Mouse (Mus musculus): ENCODE data around the gene Tle3. TPM values are rescaled to one million over a fixed set of nuclear protein-coding genes. Genes with fewer than 3 reads are reported as not detected.

The Tle3 gene
- 15.7 and 18.8 TPM in 2 replicates for polyA plus RNA-seq (2015; fragmentation: Nextera tagmentation; extraction: Ambion mirVana)

GRCm38 (mm10) chr9:61371755-61372509 is at the start of gene Tle3:
Gene Tle3 (plus strand): TSS chr9:61372366.

Data from neural tube, postnatal 0 days (tissue).